Mouse (Mus musculus): Measurements from ENCODE around the gene Lgals1. TPM values are rescaled to one million over a fixed set of nuclear protein-coding genes. Genes with fewer than 3 reads are reported as not detected.

Lgals1 gene
- polyA plus RNA-seq, 2 experiments from 2014 or later, result 804 to 1,171 TPM

GRCm38 (mm10) chr15:78940325-78940724, 13.8 kb downstream of the Lgals1 start:
- no peak for ATAC-seq

DNA sequence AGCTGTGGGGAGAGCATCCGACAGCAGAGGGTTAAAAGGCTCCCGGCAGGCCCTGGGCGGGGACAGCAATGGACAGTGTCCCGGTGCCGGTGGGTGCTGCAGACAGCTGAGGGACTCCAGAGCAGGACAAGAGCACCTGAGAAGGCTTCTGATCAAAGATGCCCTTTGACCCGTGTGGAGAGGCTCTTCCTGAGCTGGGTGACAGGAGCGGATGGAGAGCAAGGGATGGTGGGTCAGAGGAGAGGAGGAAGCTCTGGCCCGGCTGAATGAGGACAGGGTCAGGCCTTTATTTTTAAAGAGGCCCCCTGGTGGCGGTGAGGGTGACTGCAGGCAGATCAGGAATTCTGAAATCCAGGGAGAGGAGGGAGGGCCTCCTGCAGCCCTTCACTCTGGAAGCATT, 16.1 kb downstream of the Lgals1 start:
- ATAC-seq, result no peak

DNA sequence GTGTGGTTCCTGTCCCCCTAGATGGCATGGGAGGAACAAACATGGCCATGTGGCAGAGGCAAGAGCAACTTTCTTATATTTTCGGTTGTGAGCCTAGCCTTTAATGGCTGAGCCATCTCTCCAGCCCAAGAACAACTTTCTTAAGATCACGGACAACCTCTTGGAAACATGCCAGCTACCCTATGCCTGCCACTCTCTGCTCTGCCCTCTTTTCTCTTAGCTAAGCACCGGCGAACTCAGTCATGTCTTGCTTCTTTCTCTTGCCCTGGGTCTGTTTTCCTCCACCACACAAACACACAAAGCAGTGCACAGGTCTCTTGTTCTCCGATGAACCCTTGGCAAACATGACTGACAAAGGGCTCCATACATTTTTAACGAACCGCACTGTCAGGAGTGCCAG, 19.7 kb downstream of the Lgals1 start:
- ATAC-seq, result no peak

DNA sequence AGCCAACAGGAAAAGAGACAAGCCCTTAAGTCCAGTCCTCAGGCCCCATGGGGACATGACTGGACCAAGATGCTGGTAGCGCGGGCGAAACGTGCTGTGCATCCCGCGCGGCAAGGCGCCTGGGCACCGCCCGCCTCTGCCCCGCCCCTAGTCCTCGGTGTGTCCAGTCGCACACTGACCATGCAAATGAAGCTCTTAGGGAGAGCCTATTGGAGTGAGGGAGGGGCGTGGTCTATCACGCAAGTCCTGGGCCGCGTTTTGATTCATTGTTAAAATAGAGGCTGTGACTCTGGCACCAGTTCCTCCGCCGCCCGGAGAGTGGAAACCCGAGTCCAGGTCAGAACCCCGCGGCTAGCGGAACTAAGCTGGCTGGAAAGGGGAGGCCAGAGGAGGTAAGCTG, 21.1 kb downstream of the Lgals1 start, which contains the start of gene Triobp:
Gene Triobp, plus strand, starts transcription at position 68 of the 400 bp plus-strand sequence.
- ATAC-seq, result no peak

DNA sequence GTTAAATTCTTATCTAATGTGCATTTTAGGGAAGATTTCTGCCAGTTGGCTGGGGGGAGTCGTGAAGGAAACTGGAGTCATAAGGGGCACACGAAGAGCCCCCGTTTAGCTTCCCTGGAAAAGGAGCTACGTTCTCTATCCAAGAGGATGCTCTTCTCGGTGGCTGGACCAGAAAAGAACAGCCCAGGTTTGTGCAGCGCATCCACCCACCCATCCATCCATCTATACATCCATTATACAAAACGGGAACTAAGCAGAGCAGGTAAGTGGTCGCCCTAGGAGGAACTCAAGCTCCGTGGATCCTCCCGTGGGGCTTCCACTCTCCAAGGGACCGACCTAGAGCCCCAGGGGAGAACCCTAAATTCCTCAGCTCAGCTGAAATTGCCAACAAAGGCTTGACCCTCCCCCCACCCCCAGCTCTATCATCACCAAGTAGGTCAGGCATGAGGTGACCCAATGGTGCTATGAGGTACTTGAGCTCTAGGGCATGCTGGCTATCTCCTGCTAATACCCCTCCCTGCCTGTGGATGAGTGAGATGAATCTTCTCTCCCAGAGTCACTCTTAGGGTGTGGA, 21.7 kb downstream of the Lgals1 start:
- ATAC-seq, result no peak

- no peak for ATAC-seq
These were observed 22.4 kb downstream of the Lgals1 start for GRCm38 (mm10) chr15:78948883-78949282.

DNA sequence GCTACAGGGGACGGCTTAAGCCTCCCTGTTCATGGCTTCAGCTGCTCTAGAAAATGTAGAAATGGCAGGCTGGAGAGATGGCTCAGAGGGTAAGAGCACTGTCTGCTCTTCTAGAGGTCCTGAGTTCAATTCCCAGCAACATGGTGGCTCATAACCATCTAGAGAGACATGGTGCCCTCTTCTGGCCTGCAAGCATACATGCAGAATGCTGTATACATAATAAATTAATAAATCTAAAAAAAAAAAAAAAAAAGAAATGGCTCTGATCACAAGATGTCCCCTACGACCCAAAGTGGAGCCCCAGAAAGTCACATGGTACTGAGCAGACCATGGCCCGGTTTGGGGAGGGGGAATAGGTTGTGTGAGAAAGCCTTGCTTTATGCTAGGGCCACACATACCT, 29.1 kb downstream of the Lgals1 start:
- ATAC-seq, result no peak

DNA sequence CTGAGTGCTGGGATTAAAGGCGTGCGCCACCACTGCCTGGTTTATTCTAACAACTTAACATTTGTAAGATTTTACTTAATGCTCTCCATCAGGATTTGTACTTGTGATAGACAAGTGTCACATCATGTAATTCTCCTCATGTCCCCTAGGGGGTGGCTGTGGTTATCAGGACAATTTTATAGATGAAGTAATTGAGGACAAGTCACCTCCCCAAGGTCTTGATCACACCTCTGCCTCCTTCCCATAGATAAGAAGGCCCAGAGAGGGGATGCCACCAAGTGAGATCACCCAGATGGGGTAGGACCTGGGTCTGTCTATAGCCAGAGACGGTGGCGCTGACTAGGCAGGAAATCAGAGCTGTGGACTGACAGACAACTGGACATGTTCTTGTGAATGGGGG, 29.8 kb downstream of the Lgals1 start:
- ATAC-seq, result no peak

GRCm38 (mm10) chr15:78957021-78957420, 30.5 kb downstream of the Lgals1 start:
- no peak for ATAC-seq

GRCm38 (mm10) chr15:78959537-78959936, 33.0 kb downstream of the Lgals1 start:
- no peak for ATAC-seq

- ATAC-seq, result no peak
These were observed 33.6 kb downstream of the Lgals1 start for GRCm38 (mm10) chr15:78960088-78960487.

- ATAC-seq, result no peak
These were observed 36.4 kb downstream of the Lgals1 start for GRCm38 (mm10) chr15:78962885-78963284.

- ATAC-seq, result no peak
These were observed 45.1 kb downstream of the Lgals1 start for GRCm38 (mm10) chr15:78971626-78972025.

DNA sequence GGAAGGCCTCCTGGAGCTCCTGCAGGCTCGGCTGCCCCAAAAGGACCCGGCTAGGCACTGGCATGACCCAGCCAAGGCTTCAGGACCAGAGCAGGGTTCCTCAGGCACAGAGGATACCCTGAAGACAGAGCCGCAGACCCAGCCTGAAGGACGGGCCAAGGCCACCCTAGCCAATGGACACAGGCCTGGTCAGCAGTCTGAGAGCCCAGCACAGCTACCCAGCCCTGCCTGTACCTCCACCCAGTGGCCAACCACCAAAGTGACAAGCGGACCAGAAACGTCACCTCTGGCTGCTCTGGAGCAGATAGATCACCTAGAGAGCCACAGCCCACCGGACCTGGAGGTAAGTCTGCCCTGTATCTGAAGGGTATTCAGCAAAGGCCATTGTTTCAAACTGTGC, 47.4 kb downstream of the Lgals1 start:
- no peak for ATAC-seq

GRCm38 (mm10) chr15:78977676-78978159, 51.2 kb downstream of the Lgals1 start:
- ATAC-seq, result no peak

DNA sequence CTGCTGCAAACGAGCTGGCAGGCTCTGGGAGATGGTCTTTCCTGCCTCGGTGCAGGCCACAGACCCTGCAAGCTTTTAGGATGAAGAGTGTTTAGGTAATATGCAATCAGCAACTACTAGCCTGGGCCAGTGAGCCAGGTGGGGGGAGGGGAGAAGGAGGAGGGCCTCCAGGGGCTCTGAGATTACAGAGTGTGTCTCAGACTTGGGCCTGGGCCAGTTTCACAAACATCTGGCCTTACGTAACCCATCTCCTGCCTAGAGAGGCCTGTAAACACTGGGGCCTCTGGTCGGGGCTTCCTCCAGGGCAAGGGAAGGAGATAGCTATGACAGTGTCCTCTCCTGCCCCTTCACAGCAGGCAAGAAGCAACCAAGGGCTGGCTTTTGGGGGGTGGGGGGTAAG, 52.4 kb downstream of the Lgals1 start:
- ATAC-seq, result no peak

Other genes starting within 250 kb of the Lgals1 start
- not detected for gene Elfn2, start 208.0 kb upstream of the Lgals1 start, polyA plus RNA-seq (2017; shearing (Covaris generic))
- gene Mfng, start 153.2 kb upstream of the Lgals1 start, polyA plus RNA-seq (2017; shearing (Covaris generic)), result 10 to 100 TPM; 47.5 to 55.4 TPM
- gene Card10, start 123.7 kb upstream of the Lgals1 start, polyA plus RNA-seq (2017; shearing (Covaris generic)), result not detected
- not detected for gene Cdc42ep1, start 84.1 kb upstream of the Lgals1 start, polyA plus RNA-seq (2017; shearing (Covaris generic))
- not detected for gene Lgals2, start 71.2 kb upstream of the Lgals1 start, polyA plus RNA-seq (2017; shearing (Covaris generic))
- gene Gga1, start 49.5 kb upstream of the Lgals1 start, polyA plus RNA-seq (2017; shearing (Covaris generic)), result 10 to 100 TPM; 13.8 to 18.1 TPM
- not detected for gene Gm49510, start 27.1 kb upstream of the Lgals1 start, polyA plus RNA-seq (2017; shearing (Covaris generic))
- 10 to 100 TPM; 43.8 to 75.5 TPM for gene Sh3bp1, start 27.0 kb upstream of the Lgals1 start, polyA plus RNA-seq (2017; shearing (Covaris generic))
- 1 to 10 TPM; 2.5 TPM for gene Pdxp, start 12.8 kb upstream of the Lgals1 start, polyA plus RNA-seq (2017; shearing (Covaris generic))
- 10 to 100 TPM; 44.5 to 46.9 TPM for gene Nol12, start 8.2 kb downstream of the Lgals1 start, polyA plus RNA-seq (2017; shearing (Covaris generic))
- gene Triobp, start 21.0 kb downstream of the Lgals1 start, polyA plus RNA-seq (2017; shearing (Covaris generic)), result 10 to 100 TPM; 18.6 to 30.9 TPM
- 10 to 100 TPM; 37.2 to 37.8 TPM for gene H1f0, start 101.7 kb downstream of the Lgals1 start, polyA plus RNA-seq (2017; shearing (Covaris generic))
- not detected for gene Galr3, start 115.2 kb downstream of the Lgals1 start, polyA plus RNA-seq (2017; shearing (Covaris generic))
- gene Ankrd54, start 136.2 kb downstream of the Lgals1 start, polyA plus RNA-seq (2017; shearing (Covaris generic)), result 1 to 10 TPM; 7.4 to 8.1 TPM
- 100 to 1,000 TPM; 241 to 298 TPM for gene Eif3l, start 148.5 kb downstream of the Lgals1 start, polyA plus RNA-seq (2017; shearing (Covaris generic))
- 10 to 100 TPM; 11.1 to 11.3 TPM for gene Micall1, start 182.2 kb downstream of the Lgals1 start, polyA plus RNA-seq (2017; shearing (Covaris generic))
- gene Polr2f, start 214.3 kb downstream of the Lgals1 start, polyA plus RNA-seq (2017; shearing (Covaris generic)), result 100 to 1,000 TPM; 105 to 132 TPM
- 1 to 10 TPM; 7.0 to 7.3 TPM for gene 1700088E04Rik, start 214.5 kb downstream of the Lgals1 start, polyA plus RNA-seq (2017; shearing (Covaris generic))
- not detected for gene Sox10, start 238.5 kb downstream of the Lgals1 start, polyA plus RNA-seq (2017; shearing (Covaris generic))

Measured in activated CD4-positive, CD25-positive, alpha-beta regulatory T cell, adult 4 months (primary cell).